Comparison of ENCODE assay signal across 21 mouse cellular contexts in genomic region chr10:100032566-100032965, GRCm38 (mm10). TPM values are rescaled to one million over a fixed set of nuclear protein-coding genes. Genes with fewer than 3 reads are reported as not detected.
DNase-seq lines count a peak whose midpoint lies in the region; ATAC-seq and TF ChIP-seq lines count a peak whose summit lies in the region.
"Had no signal": no experiment of that assay in that cellular context is flagged by ENCODE, and none has a peak within 500 bp of the region (broad histone marks: within the 10 kb centered on the region; RNA-seq: fewer than 3 reads in every experiment).

No protein-coding gene starts in this region.

- no peak overlapping the region for H3K9ac ChIP-seq in liver, adult 2 months (ENCODE audit: low read depth, low read length)
- H3K9ac ChIP-seq in liver, postnatal 0 days (replicated peaks): no peak overlapping the region
- H3K9ac ChIP-seq: embryonic facial prominence, embryonic 13.5 days; midbrain, embryonic 15.5 days; stomach, embryonic 15.5 days had no signal

- H3K36me3 ChIP-seq in liver, adult 2 months (ENCODE audit: control insufficient read depth, insufficient read depth, low read length): no peaks in the 10 kb centered on the region
- no peaks in the 10 kb centered on the region for H3K36me3 ChIP-seq in liver, postnatal 0 days (replicated peaks; ENCODE audit: insufficient read depth, low read length)
- H3K36me3 ChIP-seq in C2C12 (ENCODE audit: control insufficient read depth, insufficient read depth) (no peaks in the 10 kb centered on the region), macrophage (ENCODE audit: inconsistent target) (no peaks in the 10 kb centered on the region)
- H3K36me3 ChIP-seq in hindbrain, embryonic 10.5 days: no peaks in the 10 kb centered on the region
- H3K36me3 ChIP-seq: embryonic facial prominence, embryonic 13.5 days; heart, embryonic 10.5 days; midbrain, embryonic 15.5 days; stomach, embryonic 15.5 days had no signal

- 76% methylated on average over 3 of the region's 3 CpGs for WGBS in liver, adult 2 months
- 64% methylated on average over 3 of the region's 3 CpGs for WGBS in liver, postnatal 0 days (ENCODE audit: insufficient replicate concordance)
- WGBS in macrophage (ENCODE audit: missing documents): 61% methylated on average over 3 of the region's 3 CpGs
- 79% methylated on average over 3 of the region's 3 CpGs for WGBS in hindbrain, embryonic 10.5 days

- H3K4me2 ChIP-seq in liver, postnatal 0 days (ENCODE audit: low read depth, low read length): no peak overlapping the region
- H3K4me2 ChIP-seq: midbrain, embryonic 15.5 days had no signal

- H3K79me2 ChIP-seq in liver, adult 2 months (ENCODE audit: control insufficient read depth, insufficient read depth, low read length): no peaks in the 10 kb centered on the region
- peaks cover 21% of the 10 kb centered on the region for H3K79me2 ChIP-seq in C2C12 (ENCODE audit: control insufficient read depth, insufficient read depth)
- no peaks in the 10 kb centered on the region for H3K79me2 ChIP-seq in macrophage (ENCODE audit: inconsistent target)

- no peak for TF ChIP-seq POLR2A in liver, adult 2 months (IDR thresholded peaks at IDR 0.05; ENCODE audit: extremely low read depth, insufficient read depth, low read length)

- no peak for TF ChIP-seq EP300 in liver, postnatal 0 days (IDR thresholded peaks at IDR 0.05; ENCODE audit: low read depth)

- H3K27ac ChIP-seq in liver, adult 2 months (replicated peaks; ENCODE audit: insufficient read depth, low read depth, low read length): no peak overlapping the region
- no peak overlapping the region for H3K27ac ChIP-seq in liver, postnatal 0 days (ENCODE audit: low read depth)
- peak overlapping the region; percentile 48 for H3K27ac ChIP-seq in macrophage
- no peak overlapping the region for H3K27ac ChIP-seq in hindbrain, embryonic 10.5 days
- H3K27ac ChIP-seq: embryonic facial prominence, embryonic 13.5 days; heart, embryonic 10.5 days; hindbrain, postnatal 0 days; midbrain, embryonic 15.5 days had no signal

- DNase-seq in liver, adult 2 months (ENCODE audit: extremely low read depth, low read depth, low spot score): peak; percentile 33
- DNase-seq in liver, postnatal 0 days: no peak
- peak; percentile 24 for DNase-seq in adrenal gland, postnatal 10 days
- no peak for DNase-seq in hindbrain, embryonic 10.5 days (ENCODE audit: low spot score)
- DNase-seq in embryo, embryonic 11 days: no peak
- DNase-seq: cerebellum, adult 9-10 months; gastrocnemius, postnatal 14 days; heart, postnatal 36 days; kidney, adult 18-20 months; kidney, postnatal 14 days; layer of hippocampus, adult 9-11 months; right cerebral cortex, adult 18-20 months; spleen, adult 18-20 months; thymus, adult 2 months had no signal

- no peaks in the 10 kb centered on the region for H3K9me3 ChIP-seq in liver, postnatal 0 days (ENCODE audit: low read length)
- H3K9me3 ChIP-seq in hindbrain, embryonic 10.5 days: no peaks in the 10 kb centered on the region
- H3K9me3 ChIP-seq: embryonic facial prominence, embryonic 13.5 days; heart, embryonic 10.5 days; midbrain, embryonic 15.5 days; stomach, embryonic 15.5 days had no signal

- H3K79me3 ChIP-seq in C2C12 (ENCODE audit: low read depth): peaks cover 5% of the 10 kb centered on the region

- TF ChIP-seq CTCF in liver, adult 2 months (IDR thresholded peaks at IDR 0.05; ENCODE audit: low read depth, low read length): no peak
- no peak for TF ChIP-seq CTCF in liver, postnatal 0 days (IDR thresholded peaks at IDR 0.05; ENCODE audit: low read depth)
- TF ChIP-seq CTCF in C2C12 (IDR thresholded peaks at IDR 0.05; ENCODE audit: control insufficient read depth, insufficient read depth, insufficient read length): no peak

- H3K4me3 ChIP-seq in liver, adult 2 months (ENCODE audit: insufficient read depth, low read depth, low read length): no peak overlapping the region
- H3K4me3 ChIP-seq in liver, postnatal 0 days (ENCODE audit: low read depth, low read length): no peak overlapping the region
- H3K4me3 ChIP-seq in C2C12 (ENCODE audit: insufficient read depth, poor library complexity, severe bottlenecking) (no peak overlapping the region), macrophage (ENCODE audit: inconsistent target) (no peak overlapping the region)
- H3K4me3 ChIP-seq in hindbrain, embryonic 10.5 days: no peak overlapping the region
- H3K4me3 ChIP-seq: embryonic facial prominence, embryonic 13.5 days; heart, embryonic 10.5 days; midbrain, embryonic 15.5 days; stomach, embryonic 15.5 days had no signal

- H3K27me3 ChIP-seq in liver, adult 2 months (ENCODE audit: control insufficient read depth, insufficient read depth, low read length): no peaks in the 10 kb centered on the region
- no peaks in the 10 kb centered on the region for H3K27me3 ChIP-seq in liver, postnatal 0 days (ENCODE audit: insufficient read depth, low read length)
- H3K27me3 ChIP-seq in C2C12 (ENCODE audit: control insufficient read depth, insufficient read depth, insufficient read length): no peaks in the 10 kb centered on the region
- peaks cover 5% of the 10 kb centered on the region; the same call in 1 of the 2 replicates for H3K27me3 ChIP-seq in hindbrain, embryonic 10.5 days (ENCODE audit: insufficient read depth, poor library complexity, severe bottlenecking)
- H3K27me3 ChIP-seq: embryonic facial prominence, embryonic 13.5 days; stomach, embryonic 15.5 days had no signal

- no peak overlapping the region for H3ac ChIP-seq in C2C12 (ENCODE audit: control insufficient read depth, insufficient read length, low read depth)

- H3K4me1 ChIP-seq in liver, adult 2 months (ENCODE audit: control insufficient read depth, insufficient read depth, low read length): no peaks in the 10 kb centered on the region
- H3K4me1 ChIP-seq in liver, postnatal 0 days (ENCODE audit: insufficient read depth): peaks cover 14% of the 10 kb centered on the region; the same call in 1 of the 2 replicates
- peaks cover 14% of the 10 kb centered on the region; the same call in 1 of the 2 replicates for H3K4me1 ChIP-seq in hindbrain, embryonic 10.5 days (replicated peaks)
- H3K4me1 ChIP-seq: midbrain, embryonic 15.5 days had no signal

- ATAC-seq in liver, postnatal 0 days: no peak
- ATAC-seq: hindbrain, postnatal 0 days; midbrain, embryonic 15.5 days had no signal

TF ChIP-seq in C2C12, 6 proteins besides CTCF, POLR2A, EP300 and RAD21:
- TF ChIP-seq MYOD1 (IDR thresholded peaks at IDR 0.05; ENCODE audit: control insufficient read depth, insufficient read length, low read depth): no peak
- peak; percentile 84 for TF ChIP-seq USF1 (IDR thresholded peaks at IDR 0.05; ENCODE audit: low read depth)
- no peak for TF ChIP-seq FOSL1 (IDR thresholded peaks at IDR 0.05; ENCODE audit: insufficient read depth, low read length, poor library complexity, severe bottlenecking)
TF ChIP-seq in C2C12: peak in this region for 1.

RNA-seq across cellular contexts. Expression of gene Kitl, which starts 17.1 kb away (rescaled TPM):
- 2.5 and 5.5 TPM in 2 replicates for total RNA-seq in liver, adult 2 months (2014; rRNA removed)
- 2.0 and 2.4 TPM in 2 replicates for polyA plus RNA-seq in liver, adult 2 months (2012; rRNA removed)
- 2.3 and 5.0 TPM in 2 replicates for polyA plus RNA-seq in liver, postnatal 0 days (2015; fragmentation: Nextera tagmentation; extraction: Ambion mirVana)
- polyA plus RNA-seq in C2C12 (2012; fragmentation: generic; extraction: Trizol): 6.8 TPM
- total RNA-seq in adrenal gland, postnatal 10 days (2021): 10 to 100 TPM; 56.9 to 62.6 TPM
- total RNA-seq in macrophage (2018; cell fraction: chromatin; rRNA removed): 10 to 100 TPM in 8 of 26 experiments, 1 to 10 TPM in 18; 1.5 to 27.8 (median 8.0) TPM
- total RNA-seq in macrophage (2018; cell fraction: cytosol; rRNA removed): 10 to 100 TPM in 7 of 26 experiments, 1 to 10 TPM in 19; 5.1 to 11.6 (median 8.4) TPM
- total RNA-seq in macrophage (2018; cell fraction: nucleus; rRNA removed): 10 to 100 TPM in 12 of 26 experiments, 1 to 10 TPM in 14; 5.1 to 28.1 (median 9.5) TPM
- polyA plus RNA-seq in macrophage (2018): 6.4 to 8.9 TPM (median 6.8 TPM) in 3 replicates
- polyA plus RNA-seq in hindbrain, embryonic 10.5 days (2016; fragmentation: Nextera tagmentation; extraction: Ambion mirVana): 12.1 and 15.1 TPM in 2 replicates

Comparison
In these comparisons a context has a peak if more than half of its experiments do, and no peak if none do; other contexts are left out.
1. DNase-seq: peak in liver, adult 2 months (single experiment) and adrenal gland, postnatal 10 days (single experiment); none in liver, postnatal 0 days (single experiment), hindbrain, embryonic 10.5 days (single experiment) and embryo, embryonic 11 days (single experiment).